Mouse (Mus musculus) neural tube, embryonic 11.5 days (tissue): Measurements from ENCODE around the gene Ern1. TPM values are rescaled to one million over a fixed set of nuclear protein-coding genes. Genes with fewer than 3 reads are reported as not detected.

Experiments used
- ATAC-seq: fragments of 200-750 bp; cut with Nextera tagmentation; 2 replicates; pipeline ENCODE4 v1.8.0; 2017; ENCODE audit warnings: moderate number of reproducible peaks, mild to moderate bottlenecking, moderate TSS enrichment, moderate library complexity; ENCODE audit not compliant: insufficient read depth, low FRiP score, low TSS enrichment
- DNase-seq: peaks from one replicate; pipeline ENCODE4 v3.0.0-alpha.2; 2015; ENCODE audit warnings: low spot score
- H3K27ac ChIP-seq: fragments of 300-500 bp; sonication (generic); 2 replicates; pipeline ENCODE4 v1.5.1; 2014; ENCODE audit warnings: low read depth, mild to moderate bottlenecking, low read length
- H3K27me3 ChIP-seq: fragments of 300-500 bp; sonication (generic); 2 replicates; pipeline ENCODE4 v1.6.1; 2014; ENCODE audit warnings: mild to moderate bottlenecking, low read length, mixed read lengths; ENCODE audit not compliant: control insufficient read depth, insufficient read depth
- H3K36me3 ChIP-seq: fragments of 300-500 bp; sonication (generic); 2 replicates; pipeline ENCODE4 v1.6.1; 2014; ENCODE audit warnings: mild to moderate bottlenecking, low read length, moderate library complexity, mixed read lengths; ENCODE audit not compliant: control insufficient read depth, insufficient read depth
- H3K4me1 ChIP-seq: fragments of 300-500 bp; sonication (generic); 2 replicates; pipeline ENCODE4 v1.6.1; 2014; ENCODE audit warnings: low read length, mixed read lengths; ENCODE audit not compliant: control insufficient read depth, insufficient read depth
- H3K4me2 ChIP-seq: fragments of 300-500 bp; sonication (generic); 2 replicates; pipeline ENCODE4 v1.6.1; 2014; ENCODE audit warnings: low read depth, mild to moderate bottlenecking, moderate library complexity
- H3K4me3 ChIP-seq: fragments of 300-500 bp; sonication (generic); 2 replicates; pipeline ENCODE4 v1.5.1; 2014; ENCODE audit warnings: low read depth, low read length
- H3K9ac ChIP-seq: fragments of 300-500 bp; sonication (generic); 2 replicates; pipeline ENCODE4 v1.6.1; 2014; ENCODE audit warnings: mild to moderate bottlenecking, low read length
- H3K9me3 ChIP-seq: fragments of 300-500 bp; sonication (generic); 2 replicates; pipeline ENCODE4 v1.6.1; 2016; ENCODE audit warnings: low read length; ENCODE audit not compliant: control insufficient read depth
- WGBS: fragments of 180-500 bp; shearing (Covaris S2); extraction: QIAGEN DNeasy Blood & Tissue Kit; methylation state at CpG from one replicate; pipeline ENCODE4 v1.1.7; 2014; 5-methylcytosine and 5-hydroxymethylcytosine counted together
- polyA plus RNA-seq: library from polyadenylated mRNA; unstranded; fragments of >200 nt; fragmentation: Nextera tagmentation; extraction: Ambion mirVana; gene quantifications from 2 replicates; pipeline ENCODE4 v1.2.1, GENCODE M21; 2014

Ern1 gene
- polyA plus RNA-seq, 1 experiment from 2014 or later: 6.6 TPM

GRCm38 (mm10) chr11:106440318-106440717 is 47.3 kb downstream of the Ern1 start:
- ATAC-seq: no peak
- 96% methylated on average over 2 of the region's 2 CpGs for WGBS

GRCm38 (mm10) chr11:106439355-106439754 is 48.3 kb downstream of the Ern1 start:
- H3K36me3 ChIP-seq: no peaks in the 10 kb centered on the region
- no peak for DNase-seq
- WGBS: 96% methylated on average over 3 of the region's 3 CpGs
- no peaks in the 10 kb centered on the region for H3K27me3 ChIP-seq
- H3K4me2 ChIP-seq: no peak overlapping the region
- no peak for ATAC-seq
- H3K4me3 ChIP-seq: no peak overlapping the region
- no peak overlapping the region for H3K9ac ChIP-seq
- H3K27ac ChIP-seq: no peak overlapping the region
- H3K4me1 ChIP-seq: no peaks in the 10 kb centered on the region
- H3K9me3 ChIP-seq: no peaks in the 10 kb centered on the region

More at GRCm38 (mm10) chr11:106440318-106440717, 47.3 kb downstream of the Ern1 start:
- Histone ChIP-seq H3K27me3 (no peaks in the 10 kb centered on the region), H3K9ac (no peak overlapping the region), H3K9me3 (no peaks in the 10 kb centered on the region), H3K27ac (no peak overlapping the region), H3K4me1 (no peaks in the 10 kb centered on the region), H3K36me3 (no peaks in the 10 kb centered on the region), H3K4me2 (no peak overlapping the region), H3K4me3 (no peak overlapping the region)
- DNase-seq: no peak

DNA sequence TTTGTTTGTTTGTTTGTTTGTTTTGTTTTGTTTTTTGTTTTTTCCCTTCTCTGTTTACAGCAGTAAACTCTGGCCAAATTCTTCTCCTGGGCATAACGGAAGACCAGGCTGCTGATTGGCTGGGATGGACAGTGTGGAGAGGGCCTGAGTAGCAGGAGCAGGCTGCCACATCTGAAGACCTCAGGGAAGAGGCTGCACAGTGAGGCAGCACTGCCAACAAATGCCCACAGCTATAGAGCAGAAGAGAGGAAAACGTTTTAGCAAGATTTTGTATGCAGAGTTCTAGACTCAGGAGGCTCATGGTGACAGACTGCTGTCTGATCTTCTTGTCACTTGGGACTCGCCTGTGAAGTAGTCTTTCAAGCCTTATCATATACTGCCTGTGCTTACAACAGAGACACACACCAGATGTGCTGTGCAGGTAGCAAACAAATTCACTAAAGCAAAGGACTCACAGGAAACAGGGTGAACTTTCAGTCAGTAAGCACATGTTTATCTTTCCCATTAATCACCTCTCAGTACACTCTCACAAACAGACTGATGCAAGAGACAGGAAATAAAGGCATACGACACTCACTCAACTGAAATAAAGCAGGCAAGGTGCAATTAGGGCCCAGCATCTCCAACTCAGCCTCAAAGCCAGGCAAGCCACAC is 49.0 kb downstream of the Ern1 start:
- Histone ChIP-seq H3K4me1 (no peaks in the 10 kb centered on the region), H3K9me3 (no peaks in the 10 kb centered on the region), H3K9ac (no peak overlapping the region), H3K36me3 (no peaks in the 10 kb centered on the region), H3K4me3 (no peak overlapping the region), H3K27ac (no peak overlapping the region), H3K4me2 (no peak overlapping the region), H3K27me3 (no peaks in the 10 kb centered on the region)
- DNase-seq: no peak
- WGBS: 53% methylated on average over 4 of the region's 4 CpGs
- no peak for ATAC-seq

GRCm38 (mm10) chr11:106437543-106437942 is 50.1 kb downstream of the Ern1 start:
- ATAC-seq (no peak), DNase-seq (no peak)
- Histone ChIP-seq H3K9ac (no peak overlapping the region), H3K36me3 (no peaks in the 10 kb centered on the region), H3K9me3 (no peaks in the 10 kb centered on the region), H3K27me3 (no peaks in the 10 kb centered on the region), H3K27ac (no peak overlapping the region), H3K4me2 (no peak overlapping the region), H3K4me3 (no peak overlapping the region), H3K4me1 (no peaks in the 10 kb centered on the region)
- WGBS: 90% methylated on average over 2 of the region's 2 CpGs

DNA sequence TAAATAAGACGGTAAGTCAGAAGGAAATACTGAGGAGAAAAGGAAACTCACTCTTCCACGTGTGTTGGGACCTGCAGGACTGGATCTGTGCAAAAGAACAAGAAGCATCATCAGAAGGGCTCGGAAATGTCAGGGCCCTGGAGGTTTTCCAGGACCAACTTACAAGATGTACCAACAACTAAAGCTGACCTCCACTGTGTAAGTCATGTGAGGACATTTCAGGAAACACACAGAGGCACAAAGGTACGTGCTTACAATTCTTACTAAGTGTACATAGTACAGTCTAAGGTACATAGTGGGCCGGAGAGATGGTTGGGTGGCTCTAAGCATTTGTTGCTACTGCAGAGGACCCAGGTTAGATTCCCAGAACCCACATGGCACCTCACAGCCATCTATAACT is 50.6 kb downstream of the Ern1 start:
- Histone ChIP-seq H3K4me2 (no peak overlapping the region), H3K9me3 (no peaks in the 10 kb centered on the region), H3K27me3 (no peaks in the 10 kb centered on the region), H3K4me1 (no peaks in the 10 kb centered on the region), H3K9ac (no peak overlapping the region), H3K4me3 (no peak overlapping the region), H3K27ac (no peak overlapping the region), H3K36me3 (no peaks in the 10 kb centered on the region)
- ATAC-seq (no peak), DNase-seq (no peak)
- 87% methylated on average over 5 of the region's 5 CpGs for WGBS

- ATAC-seq (no peak), DNase-seq (no peak)
- Histone ChIP-seq H3K4me2 (no peak overlapping the region), H3K4me3 (no peak overlapping the region), H3K9me3 (no peaks in the 10 kb centered on the region), H3K27me3 (no peaks in the 10 kb centered on the region), H3K9ac (no peak overlapping the region), H3K27ac (no peak overlapping the region), H3K4me1 (no peaks in the 10 kb centered on the region), H3K36me3 (no peaks in the 10 kb centered on the region)
- 96% methylated on average over 5 of the region's 5 CpGs for WGBS
These were observed 57.3 kb downstream of the Ern1 start for GRCm38 (mm10) chr11:106430392-106430791.

- Histone ChIP-seq H3K9me3 (no peaks in the 10 kb centered on the region), H3K27me3 (no peaks in the 10 kb centered on the region), H3K36me3 (no peaks in the 10 kb centered on the region), H3K4me1 (no peaks in the 10 kb centered on the region), H3K4me3 (no peak overlapping the region), H3K9ac (no peak overlapping the region), H3K4me2 (no peak overlapping the region), H3K27ac (no peak overlapping the region)
- DNase-seq (no peak), ATAC-seq (no peak)
- 90% methylated on average over 4 of the region's 4 CpGs for WGBS
These were observed 58.0 kb downstream of the Ern1 start for GRCm38 (mm10) chr11:106429689-106430088.

GRCm38 (mm10) chr11:106428556-106428955 is 59.1 kb downstream of the Ern1 start:
- H3K27ac ChIP-seq: no peak overlapping the region
- WGBS: 94% methylated on average over 2 of the region's 2 CpGs
- ATAC-seq: no peak

GRCm38 (mm10) chr11:106428106-106428505 is 59.5 kb downstream of the Ern1 start:
- Histone ChIP-seq H3K9me3 (no peaks in the 10 kb centered on the region), H3K4me2 (no peak overlapping the region), H3K9ac (no peak overlapping the region), H3K27me3 (no peaks in the 10 kb centered on the region), H3K27ac (no peak overlapping the region), H3K4me3 (no peak overlapping the region), H3K4me1 (no peaks in the 10 kb centered on the region), H3K36me3 (no peaks in the 10 kb centered on the region)
- no peak for DNase-seq
- 87% methylated on average over 4 of the region's 4 CpGs for WGBS
- no peak for ATAC-seq

More at GRCm38 (mm10) chr11:106428556-106428955, 59.1 kb downstream of the Ern1 start:
- no peak overlapping the region for H3K9ac ChIP-seq
- no peaks in the 10 kb centered on the region for H3K9me3 ChIP-seq
- H3K36me3 ChIP-seq: no peaks in the 10 kb centered on the region
- no peak overlapping the region for H3K4me2 ChIP-seq
- no peak for DNase-seq
- no peaks in the 10 kb centered on the region for H3K27me3 ChIP-seq
- H3K4me1 ChIP-seq: no peaks in the 10 kb centered on the region
- H3K4me3 ChIP-seq: no peak overlapping the region
